Mouse (Mus musculus): Measurements from ENCODE around the gene Usp13. TPM values are rescaled to one million over a fixed set of nuclear protein-coding genes. Genes with fewer than 3 reads are reported as not detected.
A peak's percentile ranks its signal among the peaks of the same experiment; 100 is the strongest.

Usp13 gene
- polyA plus RNA-seq, 1 experiment from 2014 or later: 6.0 TPM

- no peaks in the 10 kb centered on the region for H3K4me1 ChIP-seq (ENCODE audit: control insufficient read depth, insufficient read depth, low read length)
- DNase-seq (ENCODE audit: low spot score) (peak; percentile 62), ATAC-seq (no peak)
- no peaks in the 10 kb centered on the region for H3K36me3 ChIP-seq (ENCODE audit: control insufficient read depth, insufficient read depth, low read length)
- no peak overlapping the region for H3K4me2 ChIP-seq (ENCODE audit: low read length)
- H3K27me3 ChIP-seq (replicated peaks; ENCODE audit: control insufficient read depth, insufficient read depth, low read length): no peaks in the 10 kb centered on the region
- 0% methylated on average over 2 of the region's 2 CpGs for WGBS
- no peak overlapping the region for H3K27ac ChIP-seq (ENCODE audit: low read depth, low read length)
- H3K9ac ChIP-seq (ENCODE audit: low read length): no peak overlapping the region
- no peak overlapping the region for H3K4me3 ChIP-seq (ENCODE audit: low read depth, low read length)
- no peaks in the 10 kb centered on the region for H3K9me3 ChIP-seq (replicated peaks; ENCODE audit: control insufficient read depth, low read length)
These were observed 148.2 kb downstream of the Usp13 start for GRCm38 (mm10) chr3:32965528-32965927.

DNA sequence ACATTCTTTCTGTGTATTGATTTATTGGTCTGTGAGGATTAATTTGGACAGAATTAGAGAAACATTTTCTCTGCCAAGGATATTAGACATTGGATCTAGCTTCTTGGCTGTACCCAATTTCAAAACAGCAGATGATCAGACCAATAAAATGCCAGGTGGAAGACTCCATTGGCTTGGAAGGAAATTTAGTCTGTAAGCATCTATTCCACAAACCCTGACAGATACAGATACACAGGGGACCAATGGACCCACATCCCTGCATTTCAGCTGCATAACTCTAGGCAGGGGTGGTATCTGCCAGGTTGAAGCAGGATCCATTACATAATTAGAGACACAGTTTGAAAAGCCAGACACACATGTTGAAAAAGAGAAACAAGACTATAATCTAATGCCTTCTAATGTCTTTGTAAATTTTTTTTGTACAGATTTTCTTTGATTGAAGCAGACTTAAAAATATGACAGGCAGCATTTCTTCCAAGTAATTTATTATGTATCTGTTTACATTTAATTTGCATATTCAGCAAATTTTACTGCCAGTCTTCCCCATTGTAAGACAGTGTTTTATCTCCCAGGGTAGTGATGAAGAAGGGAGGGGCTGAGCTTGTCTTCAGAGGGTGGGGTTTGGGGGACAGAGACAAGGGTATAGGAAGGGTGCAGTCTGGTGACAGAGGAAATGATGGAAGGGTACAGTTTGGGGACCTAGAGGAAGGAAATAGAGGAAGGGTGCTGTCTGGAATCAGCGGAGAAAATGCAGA is 151.5 kb downstream of the Usp13 start:
- Histone ChIP-seq H3K4me1 (ENCODE audit: control insufficient read depth, insufficient read depth, low read length) (no peaks in the 10 kb centered on the region), H3K27ac (ENCODE audit: low read depth, low read length) (no peak overlapping the region; the same call in 1 of the 2 replicates), H3K9ac (ENCODE audit: low read length) (no peak overlapping the region), H3K27me3 (replicated peaks; ENCODE audit: control insufficient read depth, insufficient read depth, low read length) (no peaks in the 10 kb centered on the region), H3K36me3 (ENCODE audit: control insufficient read depth, insufficient read depth, low read length) (no peaks in the 10 kb centered on the region), H3K4me2 (ENCODE audit: low read length) (no peak overlapping the region), H3K9me3 (replicated peaks; ENCODE audit: control insufficient read depth, low read length) (no peaks in the 10 kb centered on the region), H3K4me3 (ENCODE audit: low read depth, low read length) (no peak overlapping the region)
- peak; percentile 23 for DNase-seq (ENCODE audit: low spot score)
- ATAC-seq: peak; percentile 57; the same call in 1 of the 2 replicates
- 94% methylated on average over 1 of the region's 1 CpGs for WGBS

GRCm38 (mm10) chr3:32970257-32970656 is 152.9 kb downstream of the Usp13 start:
- no peak overlapping the region for H3K27ac ChIP-seq (ENCODE audit: low read depth, low read length)
- DNase-seq (ENCODE audit: low spot score): no peak
- no peak overlapping the region for H3K9ac ChIP-seq (ENCODE audit: low read length)
- H3K4me2 ChIP-seq (ENCODE audit: low read length): no peak overlapping the region
- H3K27me3 ChIP-seq (replicated peaks; ENCODE audit: control insufficient read depth, insufficient read depth, low read length): no peaks in the 10 kb centered on the region
- H3K4me1 ChIP-seq (ENCODE audit: control insufficient read depth, insufficient read depth, low read length): no peaks in the 10 kb centered on the region
- ATAC-seq: no peak
- no peak overlapping the region for H3K4me3 ChIP-seq (ENCODE audit: low read depth, low read length)
- no peaks in the 10 kb centered on the region for H3K36me3 ChIP-seq (ENCODE audit: control insufficient read depth, insufficient read depth, low read length)
- WGBS: 90% methylated on average over 1 of the region's 1 CpGs
- no peaks in the 10 kb centered on the region for H3K9me3 ChIP-seq (replicated peaks; ENCODE audit: control insufficient read depth, low read length)

DNA sequence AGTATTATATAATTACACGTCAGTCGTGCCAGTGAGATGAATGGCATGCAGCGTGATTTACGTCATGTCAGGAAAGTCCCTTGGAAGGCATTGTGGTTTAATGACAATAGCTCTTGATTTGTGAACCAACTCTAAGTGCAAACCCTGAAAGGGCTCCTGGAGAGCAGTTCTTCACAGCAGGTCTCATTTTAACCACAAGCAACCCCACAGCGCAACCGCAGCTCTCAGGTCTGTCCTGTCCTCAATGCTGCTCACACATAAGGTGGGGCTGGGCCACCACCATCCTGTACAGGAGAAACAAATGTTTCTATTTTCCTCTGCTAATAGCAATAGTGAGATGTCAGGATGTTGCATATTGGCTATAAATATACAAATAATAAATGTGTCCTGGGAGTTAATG is 161.9 kb downstream of the Usp13 start:
- Histone ChIP-seq H3K27me3 (replicated peaks; ENCODE audit: control insufficient read depth, insufficient read depth, low read length) (no peaks in the 10 kb centered on the region), H3K4me2 (ENCODE audit: low read length) (no peak overlapping the region), H3K4me3 (ENCODE audit: low read depth, low read length) (no peak overlapping the region), H3K4me1 (ENCODE audit: control insufficient read depth, insufficient read depth, low read length) (peaks cover 3% of the 10 kb centered on the region), H3K9ac (ENCODE audit: low read length) (no peak overlapping the region), H3K9me3 (replicated peaks; ENCODE audit: control insufficient read depth, low read length) (no peaks in the 10 kb centered on the region), H3K36me3 (ENCODE audit: control insufficient read depth, insufficient read depth, low read length) (no peaks in the 10 kb centered on the region), H3K27ac (ENCODE audit: low read depth, low read length) (no peak overlapping the region)
- 10% methylated on average over 6 of the region's 6 CpGs for WGBS
- ATAC-seq (no peak), DNase-seq (ENCODE audit: low spot score) (no peak)

DNA sequence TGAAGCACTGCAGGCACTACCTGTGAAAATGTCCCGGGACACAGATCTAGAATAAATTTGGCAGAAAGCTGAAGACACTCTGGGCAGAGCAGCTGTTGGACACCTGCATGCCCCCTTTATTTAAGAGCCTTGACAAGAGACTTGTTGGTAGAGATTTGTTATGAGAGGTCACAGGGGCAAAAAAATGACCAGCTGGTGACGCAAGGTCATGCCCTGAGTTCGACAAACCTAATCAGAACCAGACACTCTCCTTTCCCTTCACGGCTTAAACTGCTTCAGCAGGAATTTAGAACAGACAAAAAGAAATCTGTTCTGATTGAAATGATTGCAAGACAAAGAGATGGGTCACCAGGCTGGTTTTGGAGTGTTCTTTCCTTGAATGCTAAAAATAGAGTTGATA is 162.6 kb downstream of the Usp13 start:
- Histone ChIP-seq H3K27ac (ENCODE audit: low read depth, low read length) (no peak overlapping the region), H3K9ac (ENCODE audit: low read length) (no peak overlapping the region), H3K27me3 (replicated peaks; ENCODE audit: control insufficient read depth, insufficient read depth, low read length) (no peaks in the 10 kb centered on the region), H3K4me1 (ENCODE audit: control insufficient read depth, insufficient read depth, low read length) (peaks cover 3% of the 10 kb centered on the region), H3K36me3 (ENCODE audit: control insufficient read depth, insufficient read depth, low read length) (no peaks in the 10 kb centered on the region), H3K4me2 (ENCODE audit: low read length) (no peak overlapping the region), H3K9me3 (replicated peaks; ENCODE audit: control insufficient read depth, low read length) (no peaks in the 10 kb centered on the region), H3K4me3 (ENCODE audit: low read depth, low read length) (no peak overlapping the region)
- DNase-seq (ENCODE audit: low spot score) (no peak), ATAC-seq (no peak)
- 87% methylated on average over 4 of the region's 4 CpGs for WGBS

DNA sequence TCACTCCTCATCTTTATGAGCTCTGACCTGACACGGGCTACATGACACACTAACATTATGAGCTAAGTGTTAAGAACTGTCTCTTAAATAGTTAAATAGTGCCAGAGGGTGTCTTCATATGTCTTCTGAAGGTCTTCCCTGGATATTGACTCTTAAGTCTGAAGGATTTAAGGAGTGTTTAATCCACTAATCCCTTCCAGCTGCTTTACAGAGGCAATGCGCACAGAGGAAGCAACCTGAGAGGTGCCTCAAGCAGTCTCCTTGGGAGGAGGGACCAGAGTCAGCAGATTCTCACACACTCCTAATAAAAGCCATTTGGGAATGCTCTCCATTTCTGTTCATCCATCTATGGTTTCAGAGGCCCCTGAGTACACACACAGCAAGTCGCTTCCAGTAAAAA is 167.8 kb downstream of the Usp13 start:
- WGBS: 70% methylated on average over 3 of the region's 3 CpGs
- H3K4me2 ChIP-seq (ENCODE audit: low read length): no peak overlapping the region
- no peak overlapping the region for H3K9ac ChIP-seq (ENCODE audit: low read length)
- ATAC-seq (no peak), DNase-seq (ENCODE audit: low spot score) (no peak)
- H3K9me3 ChIP-seq (replicated peaks; ENCODE audit: control insufficient read depth, low read length): no peaks in the 10 kb centered on the region
- H3K27ac ChIP-seq (ENCODE audit: low read depth, low read length): no peak overlapping the region
- no peak overlapping the region for H3K4me3 ChIP-seq (ENCODE audit: low read depth, low read length)
- H3K4me1 ChIP-seq (ENCODE audit: control insufficient read depth, insufficient read depth, low read length): no peaks in the 10 kb centered on the region
- no peaks in the 10 kb centered on the region for H3K36me3 ChIP-seq (ENCODE audit: control insufficient read depth, insufficient read depth, low read length)
- no peaks in the 10 kb centered on the region for H3K27me3 ChIP-seq (replicated peaks; ENCODE audit: control insufficient read depth, insufficient read depth, low read length)

Other genes starting within 250 kb of the Usp13 start
- 73.0 and 81.5 TPM in 2 replicates for gene Gnb4, start 201.0 kb upstream of the Usp13 start, polyA plus RNA-seq (2014; fragmentation: Nextera tagmentation; extraction: Ambion mirVana)
- gene Actl6a, start 111.2 kb upstream of the Usp13 start, polyA plus RNA-seq (2014; fragmentation: Nextera tagmentation; extraction: Ambion mirVana): 130 and 153 TPM in 2 replicates
- 311 and 397 TPM in 2 replicates for gene Ndufb5, start 80.6 kb upstream of the Usp13 start, polyA plus RNA-seq (2014; fragmentation: Nextera tagmentation; extraction: Ambion mirVana)
- gene Mrpl47, start 79.9 kb upstream of the Usp13 start, polyA plus RNA-seq (2014; fragmentation: Nextera tagmentation; extraction: Ambion mirVana): 42.1 and 43.3 TPM in 2 replicates

Data from forebrain, embryonic 14.5 days (tissue).